Mouse (Mus musculus) small intestine, adult 2 months (tissue): Measurements from ENCODE around the gene Vgll4. TPM values are rescaled to one million over a fixed set of nuclear protein-coding genes. Genes with fewer than 3 reads are reported as not detected.

Source experiments
- H3K27ac ChIP-seq: fragments of 200-500 bp; 2 replicates; pipeline ENCODE4 v1.5.1; 2012; ENCODE audit warnings: low read depth, low read length, control low read depth, inconsistent platforms; ENCODE audit not compliant: insufficient read depth
- H3K27me3 ChIP-seq: fragments of 200-500 bp; 2 replicates; pipeline ENCODE4 v1.6.1; 2012; ENCODE audit warnings: mild to moderate bottlenecking, moderate library complexity, low read length, inconsistent platforms; ENCODE audit not compliant: control insufficient read depth, insufficient read depth
- H3K36me3 ChIP-seq: fragments of 200-500 bp; 2 replicates; pipeline ENCODE4 v1.6.1; 2012; ENCODE audit warnings: mild to moderate bottlenecking, low read length, control low read depth, inconsistent platforms; ENCODE audit not compliant: control insufficient read depth, insufficient read depth
- H3K4me1 ChIP-seq: fragments of 200-500 bp; 2 replicates; pipeline ENCODE4 v1.6.1; 2012; ENCODE audit warnings: low read length, inconsistent platforms, mixed read lengths; ENCODE audit not compliant: control insufficient read depth, insufficient read depth, insufficient read length
- H3K4me3 ChIP-seq: fragments of 200-500 bp; 2 replicates; pipeline ENCODE4 v1.5.1; 2012; ENCODE audit warnings: low read depth, mild to moderate bottlenecking, control low read depth, inconsistent platforms, low read length, moderate library complexity
- CTCF ChIP-seq: fragments of 200-500 bp; IDR thresholded peaks from 2 replicates; pipeline ENCODE4 v1.5.1; 2012; ENCODE audit warnings: low read depth, mild to moderate bottlenecking, control low read depth, inconsistent platforms, low read length, moderate library complexity, mixed read lengths; ENCODE audit not compliant: insufficient replicate concordance, insufficient read length; ENCODE audit errors: extremely low read depth
- POLR2A ChIP-seq: fragments of 200-500 bp; IDR thresholded peaks from 2 replicates; pipeline ENCODE4 v1.6.1; 2012; ENCODE audit warnings: low read depth, mild to moderate bottlenecking, control low read depth, inconsistent platforms, low read length, moderate library complexity
- WGBS: fragments of 180-500 bp; shearing (Covaris S2); methylation state at CpG from one replicate; pipeline ENCODE4 v1.1.7; 2018; 5-methylcytosine and 5-hydroxymethylcytosine counted together
- polyA plus RNA-seq: library from polyadenylated mRNA; depleted of rRNA; stranded (reverse); fragments of >200 nt; gene quantifications from 2 replicates; pipeline ENCODE4 v1.2.3, GENCODE M21; 2012

Gene Vgll4
- polyA plus RNA-seq, 1 experiment: 48.1 TPM

GRCm38 (mm10) chr6:114856501-114856900 is 113.3 kb downstream of the Vgll4 start:
- Histone ChIP-seq H3K27me3 (no peaks in the 10 kb centered on the region), H3K4me1 (peaks cover 8% of the 10 kb centered on the region), H3K4me3 (no peak overlapping the region), H3K27ac (no peak overlapping the region), H3K36me3 (peaks cover 19% of the 10 kb centered on the region)
- no peak for TF ChIP-seq CTCF
- TF ChIP-seq POLR2A: no peak
- whole genome bisulfite sequencing: 75% methylated on average over 4 of the region's 4 CpGs

GRCm38 (mm10) chr6:114855644-114856043 is 114.2 kb downstream of the Vgll4 start:
- 27% methylated on average over 3 of the region's 3 CpGs for WGBS
- H3K4me1 ChIP-seq: peaks cover 8% of the 10 kb centered on the region
- no peak overlapping the region for H3K4me3 ChIP-seq
- no peak overlapping the region for H3K27ac ChIP-seq
- H3K36me3 ChIP-seq: peaks cover 12% of the 10 kb centered on the region
- TF ChIP-seq POLR2A (no peak), CTCF (no peak)
- no peaks in the 10 kb centered on the region for H3K27me3 ChIP-seq

- Histone ChIP-seq H3K27ac (no peak overlapping the region), H3K4me1 (peaks cover 8% of the 10 kb centered on the region), H3K27me3 (no peaks in the 10 kb centered on the region), H3K4me3 (no peak overlapping the region), H3K36me3 (peaks cover 3% of the 10 kb centered on the region)
- WGBS: 81% methylated on average over 2 of the region's 2 CpGs
- TF ChIP-seq POLR2A: no peak
- TF ChIP-seq CTCF: no peak
Measured at GRCm38 (mm10) chr6:114854368-114854767, 115.4 kb downstream of the Vgll4 start.

GRCm38 (mm10) chr6:114852739-114853138 is 117.1 kb downstream of the Vgll4 start:
- H3K4me1 ChIP-seq: peaks cover 8% of the 10 kb centered on the region
- no peak for TF ChIP-seq POLR2A
- TF ChIP-seq CTCF: no peak
- H3K36me3 ChIP-seq: no peaks in the 10 kb centered on the region
- 85% methylated on average over 3 of the region's 3 CpGs for WGBS
- no peak overlapping the region for H3K27ac ChIP-seq
- no peaks in the 10 kb centered on the region for H3K27me3 ChIP-seq
- no peak overlapping the region for H3K4me3 ChIP-seq

GRCm38 (mm10) chr6:114851688-114852087 is 118.1 kb downstream of the Vgll4 start:
- H3K27ac ChIP-seq: no peak overlapping the region
- WGBS: 78% methylated on average over 7 of the region's 7 CpGs
- H3K4me3 ChIP-seq: no peak overlapping the region

GRCm38 (mm10) chr6:114849787-114850186 is 120.0 kb downstream of the Vgll4 start:
- Histone ChIP-seq H3K4me1 (no peaks in the 10 kb centered on the region; the same call in 1 of the 2 replicates), H3K36me3 (no peaks in the 10 kb centered on the region), H3K4me3 (no peak overlapping the region), H3K27ac (no peak overlapping the region), H3K27me3 (no peaks in the 10 kb centered on the region)
- TF ChIP-seq POLR2A (no peak), CTCF (no peak)
- 88% methylated on average over 8 of the region's 8 CpGs for WGBS

More at GRCm38 (mm10) chr6:114851688-114852087, 118.1 kb downstream of the Vgll4 start:
- Histone ChIP-seq H3K36me3 (no peaks in the 10 kb centered on the region), H3K4me1 (peaks cover 8% of the 10 kb centered on the region), H3K27me3 (no peaks in the 10 kb centered on the region)
- TF ChIP-seq POLR2A: no peak
- no peak for TF ChIP-seq CTCF

GRCm38 (mm10) chr6:114848761-114849160 is 121.0 kb downstream of the Vgll4 start:
- H3K27ac ChIP-seq: no peak overlapping the region
- no peak overlapping the region for H3K4me3 ChIP-seq
- WGBS: 66% methylated on average over 7 of the region's 7 CpGs
- no peaks in the 10 kb centered on the region; the same call in 1 of the 2 replicates for H3K4me1 ChIP-seq
- H3K36me3 ChIP-seq: no peaks in the 10 kb centered on the region
- no peaks in the 10 kb centered on the region for H3K27me3 ChIP-seq
- no peak for TF ChIP-seq POLR2A
- TF ChIP-seq CTCF: no peak

- H3K36me3 ChIP-seq: no peaks in the 10 kb centered on the region
- H3K27me3 ChIP-seq: no peaks in the 10 kb centered on the region
- 81% methylated on average over 12 of the region's 12 CpGs for WGBS
Measured at GRCm38 (mm10) chr6:114847582-114848174, 122.1 kb downstream of the Vgll4 start.

More at GRCm38 (mm10) chr6:114847582-114848174, 122.1 kb downstream of the Vgll4 start:
- no peaks in the 10 kb centered on the region; the same call in 1 of the 2 replicates for H3K4me1 ChIP-seq
- no peak overlapping the region for H3K27ac ChIP-seq
- TF ChIP-seq POLR2A: no peak
- H3K4me3 ChIP-seq: no peak overlapping the region
